Mouse (Mus musculus): ENCODE results near the gene Nol10. TPM values are rescaled to one million over a fixed set of nuclear protein-coding genes. Genes with fewer than 3 reads are reported as not detected.

The Nol10 gene
- polyA plus RNA-seq, 1 experiment = 3.3 TPM

DNA sequence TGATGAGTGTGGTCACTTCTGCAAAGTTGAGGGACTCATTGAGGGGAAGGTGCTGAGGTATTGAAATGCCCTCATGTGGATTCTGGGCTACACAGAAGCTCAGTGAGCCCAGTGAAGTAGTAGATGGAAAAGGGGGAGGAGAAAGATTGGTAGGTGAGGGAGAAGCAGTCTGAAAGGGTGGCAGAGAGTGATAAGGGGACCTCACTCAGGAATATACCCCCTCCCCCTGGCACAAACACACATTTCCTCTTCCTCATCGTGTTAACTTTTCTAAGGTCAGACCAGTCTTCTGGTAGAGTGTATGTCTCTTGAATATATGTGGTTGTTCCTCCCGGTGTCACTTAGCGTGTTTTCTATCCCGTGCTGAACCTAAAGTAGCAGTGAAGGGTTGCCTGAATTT lies 27.0 kb downstream of the Nol10 start:
- H3K9me3 ChIP-seq = no peaks in the 10 kb centered on the region
- no peak overlapping the region for H3K4me3 ChIP-seq (replicated peaks)
- TF ChIP-seq FLI1 (IDR thresholded peaks at IDR 0.05; ENCODE audit: low read length) (no peak), GATA1 (IDR thresholded peaks at IDR 0.05; ENCODE audit: borderline replicate concordance, low read length) (no peak)
- H3K27me3 ChIP-seq (replicated peaks) = no peaks in the 10 kb centered on the region
- peaks cover 48% of the 10 kb centered on the region for H3K4me1 ChIP-seq
- peaks cover 95% of the 10 kb centered on the region for H3K36me3 ChIP-seq (replicated peaks; ENCODE audit: low read length)

DNA sequence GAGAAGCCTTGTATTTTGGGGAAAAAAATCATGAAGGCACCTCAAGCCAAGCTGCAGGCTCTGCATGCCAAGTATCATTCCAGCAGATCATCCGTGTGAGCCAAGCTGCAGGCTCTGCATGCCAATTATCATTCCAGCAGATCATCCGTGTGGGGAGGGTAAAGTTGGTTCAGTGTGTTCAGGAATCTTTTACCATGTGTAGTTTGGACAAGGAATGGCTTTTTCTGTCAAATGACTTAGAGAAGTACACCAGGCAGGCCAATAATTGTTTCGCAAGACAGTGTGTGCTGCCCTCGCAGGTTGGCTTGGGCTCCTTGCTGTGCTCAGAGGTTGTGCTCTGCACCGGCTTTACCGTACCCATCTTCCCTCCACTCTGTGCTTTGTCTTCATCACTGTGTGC lies 28.3 kb downstream of the Nol10 start:
- H3K27me3 ChIP-seq (replicated peaks) = no peaks in the 10 kb centered on the region
- TF ChIP-seq GATA1 (IDR thresholded peaks at IDR 0.05; ENCODE audit: borderline replicate concordance, low read length) = no peak
- TF ChIP-seq FLI1 (IDR thresholded peaks at IDR 0.05; ENCODE audit: low read length) = no peak
- H3K9me3 ChIP-seq = no peaks in the 10 kb centered on the region
- H3K4me1 ChIP-seq = peaks cover 54% of the 10 kb centered on the region
- no peak overlapping the region for H3K4me3 ChIP-seq (replicated peaks)
- H3K36me3 ChIP-seq (replicated peaks; ENCODE audit: low read length) = peaks cover 99% of the 10 kb centered on the region

DNA sequence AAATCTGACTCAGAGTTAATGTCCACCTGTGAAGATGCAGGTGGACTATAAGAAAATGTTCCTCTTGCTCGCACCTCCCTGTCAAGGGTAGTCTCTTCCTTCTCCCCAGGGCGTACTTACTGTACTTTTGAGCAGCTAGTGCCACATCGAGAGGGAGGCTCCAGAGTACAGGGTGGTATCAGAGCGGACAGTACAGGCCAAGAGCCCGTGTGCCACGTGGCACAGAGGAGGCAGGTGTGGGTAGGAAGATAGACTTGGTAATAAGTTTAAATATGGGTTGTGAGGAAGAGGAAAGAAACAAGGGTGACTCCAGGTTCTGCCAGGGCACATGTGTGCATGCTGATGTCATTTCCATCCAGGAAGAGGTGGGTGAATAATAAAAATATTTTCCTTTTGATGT lies 32.7 kb downstream of the Nol10 start:
- no peak for TF ChIP-seq GATA1 (IDR thresholded peaks at IDR 0.05; ENCODE audit: borderline replicate concordance, low read length)
- TF ChIP-seq FLI1 (IDR thresholded peaks at IDR 0.05; ENCODE audit: low read length) = no peak
- peaks cover 92% of the 10 kb centered on the region for H3K36me3 ChIP-seq (replicated peaks; ENCODE audit: low read length)
- H3K9me3 ChIP-seq = no peaks in the 10 kb centered on the region
- no peak overlapping the region for H3K4me3 ChIP-seq (replicated peaks)
- H3K4me1 ChIP-seq = peaks cover 17% of the 10 kb centered on the region
- no peaks in the 10 kb centered on the region for H3K27me3 ChIP-seq (replicated peaks)

DNA sequence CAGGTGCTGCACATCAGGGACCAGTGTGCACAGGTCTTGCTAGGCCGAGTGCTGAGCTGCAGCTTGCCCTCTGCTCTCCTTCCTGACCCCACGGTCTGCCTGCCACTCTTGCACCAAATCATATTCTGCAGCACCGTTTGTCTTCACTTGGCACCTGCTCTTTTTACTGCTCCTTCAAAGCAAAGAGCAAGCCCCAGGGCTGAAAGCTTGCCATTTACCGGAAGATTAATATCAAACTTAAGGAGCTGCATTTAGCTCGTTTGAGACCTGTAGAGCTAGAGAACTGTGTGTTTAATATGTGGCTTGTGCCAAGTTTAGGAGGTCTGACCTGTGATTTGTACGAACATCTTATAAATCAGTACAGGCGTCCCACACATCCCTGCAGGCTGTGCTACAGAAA lies 34.5 kb downstream of the Nol10 start:
- Histone ChIP-seq H3K4me3 (replicated peaks) (no peak overlapping the region), H3K36me3 (replicated peaks; ENCODE audit: low read length) (peaks cover 85% of the 10 kb centered on the region), H3K4me1 (peaks cover 12% of the 10 kb centered on the region), H3K9me3 (no peaks in the 10 kb centered on the region), H3K27me3 (replicated peaks) (no peaks in the 10 kb centered on the region)
- TF ChIP-seq FLI1 (IDR thresholded peaks at IDR 0.05; ENCODE audit: low read length) (no peak), GATA1 (IDR thresholded peaks at IDR 0.05; ENCODE audit: borderline replicate concordance, low read length) (no peak)

GRCm38 (mm10) chr12:17386896-17387295 lies 38.6 kb downstream of the Nol10 start:
- Histone ChIP-seq H3K4me1 (peaks cover 31% of the 10 kb centered on the region), H3K9me3 (no peaks in the 10 kb centered on the region), H3K27me3 (replicated peaks) (no peaks in the 10 kb centered on the region), H3K4me3 (replicated peaks) (no peak overlapping the region), H3K36me3 (replicated peaks; ENCODE audit: low read length) (peaks cover 58% of the 10 kb centered on the region)
- TF ChIP-seq FLI1 (IDR thresholded peaks at IDR 0.05; ENCODE audit: low read length) (no peak), GATA1 (IDR thresholded peaks at IDR 0.05; ENCODE audit: borderline replicate concordance, low read length) (no peak)

- Histone ChIP-seq H3K36me3 (replicated peaks; ENCODE audit: low read length) (peaks cover 58% of the 10 kb centered on the region), H3K9me3 (no peaks in the 10 kb centered on the region), H3K4me3 (replicated peaks) (no peak overlapping the region), H3K27me3 (replicated peaks) (no peaks in the 10 kb centered on the region), H3K4me1 (peaks cover 31% of the 10 kb centered on the region)
- TF ChIP-seq GATA1 (IDR thresholded peaks at IDR 0.05; ENCODE audit: borderline replicate concordance, low read length) = no peak
- TF ChIP-seq FLI1 (IDR thresholded peaks at IDR 0.05; ENCODE audit: low read length) = no peak
Observed at GRCm38 (mm10) chr12:17387332-17388135, 39.3 kb downstream of the Nol10 start.

DNA sequence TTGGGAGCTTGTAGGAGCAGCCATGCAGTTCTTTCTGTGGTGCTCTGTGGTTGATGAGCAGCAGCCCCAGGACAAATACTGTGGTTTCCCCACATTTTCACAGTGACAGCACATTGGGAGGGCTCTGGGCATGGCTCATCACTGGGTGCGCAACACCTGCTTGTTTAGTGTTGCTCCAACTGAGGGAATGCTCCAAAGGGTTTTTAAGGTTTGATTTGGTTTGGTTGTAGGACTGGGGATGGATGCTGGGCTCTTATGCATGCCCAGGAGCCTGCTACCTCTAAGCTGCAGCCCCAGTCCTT lies 39.8 kb downstream of the Nol10 start:
- no peak for TF ChIP-seq FLI1 (IDR thresholded peaks at IDR 0.05; ENCODE audit: low read length)
- TF ChIP-seq GATA1 (IDR thresholded peaks at IDR 0.05; ENCODE audit: borderline replicate concordance, low read length) = no peak
- no peaks in the 10 kb centered on the region for H3K9me3 ChIP-seq
- H3K27me3 ChIP-seq (replicated peaks) = no peaks in the 10 kb centered on the region
- peaks cover 54% of the 10 kb centered on the region for H3K36me3 ChIP-seq (replicated peaks; ENCODE audit: low read length)
- no peak overlapping the region for H3K4me3 ChIP-seq (replicated peaks)
- H3K4me1 ChIP-seq = peaks cover 31% of the 10 kb centered on the region

- H3K36me3 ChIP-seq (replicated peaks; ENCODE audit: low read length) = peaks cover 52% of the 10 kb centered on the region
Observed at GRCm38 (mm10) chr12:17390036-17390435, 41.8 kb downstream of the Nol10 start.

GRCm38 (mm10) chr12:17390510-17390909 lies 42.3 kb downstream of the Nol10 start:
- Histone ChIP-seq H3K4me1 (peaks cover 31% of the 10 kb centered on the region), H3K9me3 (no peaks in the 10 kb centered on the region), H3K36me3 (replicated peaks; ENCODE audit: low read length) (peaks cover 55% of the 10 kb centered on the region), H3K4me3 (replicated peaks) (no peak overlapping the region), H3K27me3 (replicated peaks) (no peaks in the 10 kb centered on the region)
- no peak for TF ChIP-seq FLI1 (IDR thresholded peaks at IDR 0.05; ENCODE audit: low read length)
- no peak for TF ChIP-seq GATA1 (IDR thresholded peaks at IDR 0.05; ENCODE audit: borderline replicate concordance, low read length)

More at GRCm38 (mm10) chr12:17390036-17390435, 41.8 kb downstream of the Nol10 start:
- Histone ChIP-seq H3K9me3 (no peaks in the 10 kb centered on the region), H3K27me3 (replicated peaks) (no peaks in the 10 kb centered on the region), H3K4me1 (peaks cover 31% of the 10 kb centered on the region), H3K4me3 (replicated peaks) (no peak overlapping the region)
- TF ChIP-seq GATA1 (IDR thresholded peaks at IDR 0.05; ENCODE audit: borderline replicate concordance, low read length) (no peak), FLI1 (IDR thresholded peaks at IDR 0.05; ENCODE audit: low read length) (no peak)

GRCm38 (mm10) chr12:17393148-17393547 lies 44.9 kb downstream of the Nol10 start:
- Histone ChIP-seq H3K27me3 (replicated peaks) (no peaks in the 10 kb centered on the region), H3K4me3 (replicated peaks) (no peak overlapping the region), H3K4me1 (peaks cover 26% of the 10 kb centered on the region), H3K36me3 (replicated peaks; ENCODE audit: low read length) (peaks cover 47% of the 10 kb centered on the region), H3K9me3 (no peaks in the 10 kb centered on the region)
- no peak for TF ChIP-seq GATA1 (IDR thresholded peaks at IDR 0.05; ENCODE audit: borderline replicate concordance, low read length)
- no peak for TF ChIP-seq FLI1 (IDR thresholded peaks at IDR 0.05; ENCODE audit: low read length)

Measured in megakaryocyte, embryonic 14.5 days (primary cell).